Mouse (Mus musculus) myocyte (in vitro differentiated cells): ENCODE results near the gene Fam217b.

Experiments used
- CEBPB ChIP-seq: IDR thresholded peaks from 2 replicates; pipeline ENCODE4 v1.6.1; 2011; ENCODE audit warnings: mild to moderate bottlenecking, moderate library complexity; ENCODE audit not compliant: poor library complexity, insufficient read depth, severe bottlenecking
- E2F4 ChIP-seq: IDR thresholded peaks from one replicate; pipeline ENCODE4 v1.6.1; 2011; ENCODE audit warnings: mild to moderate bottlenecking, control low read depth, moderate library complexity; ENCODE audit not compliant: insufficient read depth
- MYOG ChIP-seq, 3 experiments: IDR thresholded peaks; one replicate each; pipeline ENCODE4 v1.6.1; 2011; ENCODE audit warnings: control low read depth in 2 of 3, low read depth in 2 of 3, mild to moderate bottlenecking in 2 of 3; ENCODE audit not compliant: insufficient read length in 2 of 3, control insufficient read depth in 1 of 3, insufficient read depth in 1 of 3
- POLR2A ChIP-seq: IDR thresholded peaks from one replicate; pipeline ENCODE4 v1.6.1; 2011; ENCODE audit warnings: low read depth, mild to moderate bottlenecking, control low read depth, moderate library complexity; ENCODE audit not compliant: insufficient read length
- USF1 ChIP-seq: IDR thresholded peaks from one replicate; pipeline ENCODE4 v1.6.1; 2011; ENCODE audit warnings: low read depth, mild to moderate bottlenecking, control low read depth, moderate library complexity

DNA sequence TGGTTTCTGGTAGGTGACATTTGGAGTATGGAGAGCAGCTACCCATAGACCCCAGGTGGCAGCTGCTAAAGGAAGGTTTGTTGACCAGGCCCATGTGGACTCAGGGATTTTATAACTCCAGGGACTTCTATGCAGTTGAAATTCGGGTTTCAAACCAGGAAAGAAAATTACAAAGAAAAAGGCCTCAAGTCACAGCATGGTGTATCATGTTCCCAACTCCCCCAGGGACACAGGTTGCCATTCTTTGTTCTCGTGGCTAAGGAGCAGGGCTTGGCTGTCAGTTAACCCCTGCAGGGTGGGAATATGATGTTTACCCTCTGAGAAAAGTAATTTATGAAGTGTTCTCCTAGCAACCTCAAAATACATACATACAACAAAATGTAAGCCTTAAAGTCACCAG, 35.9 kb downstream of the Fam217b start:
- TF ChIP-seq POLR2A (no peak), MYOG (IDR thresholded peaks at IDR 0.05; ENCODE audit: control insufficient read depth in 1 of 3, insufficient read depth in 1 of 3, insufficient read length in 2 of 3, low read depth in 2 of 3) (no peak), USF1 (no peak), CEBPB (no peak), E2F4 (no peak)
